Mouse (Mus musculus) limb, embryonic 14.5 days (tissue): ENCODE measurements around the gene Pgap1. TPM values are rescaled to one million over a fixed set of nuclear protein-coding genes. Genes with fewer than 3 reads are reported as not detected.

Experiments
- ATAC-seq: fragments of 200-750 bp; cut with Nextera tagmentation; 2 replicates; pipeline ENCODE4 v1.8.0; 2017; ENCODE audit warnings: low read depth, moderate number of reproducible peaks, moderate TSS enrichment; ENCODE audit not compliant: low FRiP score
- DNase-seq: peaks from one replicate; pipeline ENCODE4 v3.0.0-alpha.2; 2015; ENCODE audit warnings: low spot score
- H3K27ac ChIP-seq: fragments of 300-500 bp; sonication (generic); replicated peaks from 2 replicates; pipeline ENCODE4 v1.5.1; 2014; ENCODE audit warnings: low read depth, mild to moderate bottlenecking, low read length, moderate library complexity, mixed read lengths
- H3K27me3 ChIP-seq: fragments of 300-500 bp; sonication (generic); 2 replicates; pipeline ENCODE4 v1.6.1; 2014; ENCODE audit warnings: low read length, mixed read lengths; ENCODE audit not compliant: control insufficient read depth, insufficient read depth
- H3K36me3 ChIP-seq: fragments of 300-500 bp; sonication (generic); 2 replicates; pipeline ENCODE4 v1.6.1; 2014; ENCODE audit warnings: mild to moderate bottlenecking, low read length, moderate library complexity, mixed read lengths; ENCODE audit not compliant: control insufficient read depth, insufficient read depth
- H3K4me1 ChIP-seq: fragments of 300-500 bp; sonication (generic); 2 replicates; pipeline ENCODE4 v1.6.1; 2014; ENCODE audit warnings: antibody characterized with exemption, low read length, mixed read lengths; ENCODE audit not compliant: control insufficient read depth, insufficient read depth
- H3K4me2 ChIP-seq: fragments of 300-500 bp; sonication (generic); replicated peaks from 2 replicates; pipeline ENCODE4 v1.6.1; 2014; ENCODE audit warnings: low read depth, mild to moderate bottlenecking, low read length, moderate library complexity; ENCODE audit not compliant: severe bottlenecking
- H3K4me3 ChIP-seq: fragments of 300-500 bp; sonication (generic); replicated peaks from 2 replicates; pipeline ENCODE4 v1.5.1; 2014; ENCODE audit warnings: low read length
- H3K9ac ChIP-seq: fragments of 300-500 bp; sonication (generic); 2 replicates; pipeline ENCODE4 v1.6.1; 2014; ENCODE audit warnings: mild to moderate bottlenecking, low read depth, low read length, moderate library complexity; ENCODE audit not compliant: severe bottlenecking
- H3K9me3 ChIP-seq: fragments of 300-500 bp; sonication (generic); 2 replicates; pipeline ENCODE4 v1.6.1; 2016; ENCODE audit warnings: low read length; ENCODE audit not compliant: control insufficient read depth
- POLR2A ChIP-seq: fragments of 200-500 bp; IDR thresholded peaks from 2 replicates; pipeline ENCODE4 v1.8.0; 2012; ENCODE audit warnings: inconsistent platforms, mild to moderate bottlenecking, moderate library complexity, borderline replicate concordance; ENCODE audit not compliant: insufficient read depth, insufficient read length; ENCODE audit errors: extremely low read depth
- WGBS: fragments of 180-500 bp; shearing (Covaris S2); extraction: QIAGEN DNeasy Blood & Tissue Kit; methylation state at CpG from one replicate; pipeline ENCODE4 v1.1.7; 2014; 5-methylcytosine and 5-hydroxymethylcytosine counted together
- polyA plus RNA-seq, 2 experiments: library from polyadenylated mRNA; depleted of rRNA in 1 of 2; stranded (reverse) in 1 of 2; unstranded in 1 of 2; fragments of >200 nt; fragmentation: Nextera tagmentation in 1 of 2; extraction: Ambion mirVana in 1 of 2; gene quantifications; 2 replicates each; pipeline versions ENCODE4 v1.2.1 to v1.2.3; 2012 to 2014

The Pgap1 gene
- polyA plus RNA-seq (2012; rRNA removed): 3.3 and 3.5 TPM in 2 replicates
- polyA plus RNA-seq (2014; fragmentation: Nextera tagmentation; extraction: Ambion mirVana): 6.4 and 7.2 TPM in 2 replicates

DNA sequence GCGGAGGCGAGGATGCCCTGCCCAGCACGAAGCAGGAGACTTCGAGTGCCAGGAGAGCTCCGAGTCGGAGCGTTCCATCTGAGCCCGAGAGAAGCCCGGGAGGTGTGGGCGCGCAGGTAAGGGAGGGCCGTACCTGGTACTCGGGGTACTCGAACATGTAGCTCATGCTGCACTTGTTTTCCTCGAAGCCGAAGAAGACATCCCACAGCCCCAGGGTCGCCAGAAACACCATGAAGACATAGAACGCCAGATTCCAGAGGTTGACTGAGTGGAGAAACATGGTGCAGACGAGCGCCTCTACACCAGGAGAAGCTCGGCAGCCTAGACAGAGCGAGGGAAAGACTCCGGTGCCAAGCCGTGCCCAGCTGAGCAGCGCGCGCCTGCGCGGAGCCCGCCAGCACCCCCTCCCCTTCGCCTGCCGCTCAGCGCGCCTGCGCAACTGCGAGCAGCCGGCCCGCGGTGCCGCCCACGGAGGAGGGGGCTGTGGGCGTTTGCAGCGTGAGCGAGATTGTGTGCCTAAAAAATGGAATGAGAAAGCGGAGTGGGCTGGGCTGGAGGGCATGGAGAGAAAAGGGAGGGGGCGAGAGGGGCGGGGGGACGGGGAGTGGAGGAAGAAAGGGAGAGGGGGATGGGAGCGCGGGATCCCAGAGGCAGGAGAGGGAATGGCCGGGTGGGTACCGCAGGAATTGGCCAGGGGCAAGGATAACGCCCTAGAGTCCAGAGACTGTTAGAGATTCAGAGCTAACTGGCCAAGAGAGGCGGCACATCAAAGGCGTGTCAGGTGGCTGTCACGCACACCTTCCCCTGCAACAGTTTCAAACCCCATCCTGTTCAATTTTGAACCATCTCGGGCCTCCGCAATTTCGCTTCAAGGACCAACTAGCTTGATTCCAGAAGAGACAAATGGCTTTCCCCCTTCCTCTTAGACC lies at the start of gene Pgap1:
Gene Pgap1 (minus strand): TSS at position 384 of the 929 bp plus-strand sequence.
- Histone ChIP-seq H3K27me3 (no peaks in the 10 kb centered on the region), H3K9me3 (no peaks in the 10 kb centered on the region), H3K4me2 (peak within 1 kb of the TSS; percentile 93), H3K9ac (peak within 1 kb of the TSS; percentile 75), H3K36me3 (no peaks in the 10 kb centered on the region), H3K27ac (no peak within 1 kb of the TSS), H3K4me1 (no peaks in the 10 kb centered on the region; the same call in 1 of the 2 replicates), H3K4me3 (peak within 1 kb of the TSS; percentile 73)
- 0 out of 2 replicates have a peak, but pooled peaks have one; percentile 37 for TF ChIP-seq POLR2A
- under 1% methylated on average over 54 of the region's 59 CpGs for WGBS
- DNase-seq (peak; percentile 89), ATAC-seq (peak; percentile 98)

DNA sequence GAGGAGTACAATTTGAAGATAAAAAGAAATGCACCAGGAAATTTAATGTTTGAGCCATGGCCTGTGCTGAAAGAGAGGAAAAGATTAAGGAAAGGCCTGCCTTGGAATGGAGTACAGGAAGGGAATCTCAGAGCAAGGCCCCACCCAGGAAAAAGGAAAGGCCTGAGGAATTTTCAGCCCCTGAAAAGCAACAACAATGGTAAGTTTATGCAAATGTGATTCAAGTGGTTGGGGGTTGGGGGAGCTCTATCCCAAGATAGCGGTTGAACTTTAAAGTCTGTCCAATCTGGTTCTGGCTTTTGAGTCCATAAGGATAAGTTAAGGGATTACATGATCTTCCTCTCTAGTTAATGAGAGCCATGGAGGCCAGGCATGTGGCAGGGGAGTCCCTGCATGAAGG lies 49.5 kb upstream of the Pgap1 start:
- no peaks in the 10 kb centered on the region for H3K4me1 ChIP-seq
- TF ChIP-seq POLR2A: no peak
- H3K36me3 ChIP-seq: no peaks in the 10 kb centered on the region
- no peak overlapping the region for H3K4me3 ChIP-seq
- no peak overlapping the region for H3K4me2 ChIP-seq
- no peaks in the 10 kb centered on the region for H3K9me3 ChIP-seq
- no peak for DNase-seq
- H3K9ac ChIP-seq: no peak overlapping the region
- 74% methylated on average over 1 of the region's 1 CpGs for whole genome bisulfite sequencing
- no peak for ATAC-seq
- H3K27me3 ChIP-seq: no peaks in the 10 kb centered on the region
- H3K27ac ChIP-seq: no peak overlapping the region

DNA sequence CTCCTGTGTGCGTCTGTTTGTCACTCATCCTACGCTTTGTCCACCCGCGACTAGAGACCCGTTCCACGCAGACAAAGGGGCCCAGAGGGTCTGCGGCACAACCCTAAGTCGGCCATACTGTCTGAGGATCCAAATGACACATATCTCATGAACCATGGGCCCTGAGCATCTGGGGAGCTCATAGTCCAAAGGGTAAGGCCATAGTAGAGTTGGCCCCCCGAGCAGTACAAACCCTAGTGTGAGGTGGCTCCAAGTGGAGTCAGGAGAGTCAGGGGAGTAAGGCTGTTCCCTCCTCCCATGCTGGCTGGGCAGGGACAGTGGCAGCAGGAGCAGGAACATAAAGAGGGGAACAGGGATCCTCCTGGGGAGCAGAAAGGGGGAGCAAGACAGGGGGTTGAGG lies 44.2 kb upstream of the Pgap1 start:
- 94% methylated on average over 9 of the region's 9 CpGs for WGBS

DNA sequence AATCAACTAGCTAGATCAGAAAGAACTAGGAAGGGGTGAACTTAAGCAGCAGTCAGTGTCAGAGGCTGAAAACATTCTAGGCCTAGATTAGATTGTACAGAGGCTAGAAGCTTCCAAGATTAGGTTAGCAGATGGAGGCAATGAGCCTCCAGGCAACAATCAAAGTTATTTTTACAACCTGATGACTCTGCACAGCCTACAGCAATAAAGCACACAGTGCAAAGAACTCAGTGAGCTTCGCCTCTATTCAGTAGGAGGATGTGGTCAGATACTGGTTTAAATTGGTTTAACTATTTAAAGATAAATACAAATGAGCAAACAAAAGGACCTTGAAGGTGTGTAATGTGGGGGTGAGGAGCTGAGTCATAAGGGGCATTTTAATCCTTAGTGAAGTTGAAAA lies 42.8 kb upstream of the Pgap1 start:
- 61% methylated on average over 1 of the region's 1 CpGs for WGBS
- H3K27me3 ChIP-seq: no peaks in the 10 kb centered on the region
- ATAC-seq: no peak

More for the DNA sequence above, 44.2 kb upstream of the Pgap1 start:
- Histone ChIP-seq H3K4me3 (no peak overlapping the region), H3K27ac (no peak overlapping the region), H3K4me2 (no peak overlapping the region), H3K9ac (no peak overlapping the region), H3K4me1 (no peaks in the 10 kb centered on the region), H3K36me3 (no peaks in the 10 kb centered on the region), H3K27me3 (no peaks in the 10 kb centered on the region), H3K9me3 (no peaks in the 10 kb centered on the region)
- no peak for ATAC-seq
- no peak for TF ChIP-seq POLR2A
- DNase-seq: no peak

DNA sequence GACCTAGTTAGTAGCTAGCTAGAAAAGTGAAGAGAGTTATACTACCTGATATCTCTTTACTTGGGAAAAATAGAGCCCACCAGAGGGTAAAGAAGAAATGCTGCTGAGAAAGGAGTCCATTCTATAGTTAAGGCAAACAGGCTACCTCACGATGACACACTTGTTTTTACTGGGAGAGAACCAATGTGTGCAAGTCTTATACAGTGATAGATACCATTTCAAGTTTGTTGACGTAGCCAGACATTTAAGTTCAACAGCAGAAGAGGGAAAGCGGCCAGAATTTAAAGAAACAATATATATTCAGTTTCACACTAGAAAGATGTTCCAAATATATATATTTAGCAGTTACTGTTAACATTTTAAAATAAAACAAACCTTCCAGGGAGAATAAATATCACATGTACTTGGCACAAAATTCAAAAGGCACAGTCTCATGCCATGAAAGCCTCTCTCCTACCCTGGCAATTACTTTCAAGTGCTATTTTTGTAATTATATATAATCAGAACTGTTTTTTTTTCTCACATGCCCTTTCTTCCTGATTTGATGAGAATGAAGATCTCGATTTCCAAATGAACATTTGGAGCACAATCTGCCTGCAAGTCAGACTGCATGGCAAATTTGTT lies 40.2 kb upstream of the Pgap1 start:
- H3K4me1 ChIP-seq: no peaks in the 10 kb centered on the region
- no peak overlapping the region for H3K4me3 ChIP-seq
- DNase-seq: no peak
- no peak for TF ChIP-seq POLR2A
- ATAC-seq: no peak
- H3K9ac ChIP-seq: no peak overlapping the region
- no peak overlapping the region for H3K27ac ChIP-seq
- no peaks in the 10 kb centered on the region for H3K27me3 ChIP-seq
- no peaks in the 10 kb centered on the region for H3K36me3 ChIP-seq
- no peak overlapping the region for H3K4me2 ChIP-seq
- H3K9me3 ChIP-seq: no peaks in the 10 kb centered on the region
- 83% methylated on average over 4 of the region's 4 CpGs for WGBS

More for the DNA sequence above, 42.8 kb upstream of the Pgap1 start:
- Histone ChIP-seq H3K9me3 (no peaks in the 10 kb centered on the region), H3K4me2 (no peak overlapping the region), H3K4me3 (no peak overlapping the region), H3K36me3 (no peaks in the 10 kb centered on the region), H3K9ac (no peak overlapping the region), H3K27ac (no peak overlapping the region), H3K4me1 (no peaks in the 10 kb centered on the region)
- no peak for DNase-seq
- no peak for TF ChIP-seq POLR2A
